11 mouse cellular contexts compared by ENCODE assay signal in genomic region chr10:75116842-75117457, GRCm38 (mm10). TPM values are rescaled to one million over a fixed set of nuclear protein-coding genes. Genes with fewer than 3 reads are reported as not detected.
DNase-seq lines count a peak whose midpoint lies in the region; ATAC-seq and TF ChIP-seq lines count a peak whose summit lies in the region.
"Had no signal": no experiment of that assay in that cellular context is flagged by ENCODE, and none has a peak within 500 bp of the region (broad histone marks: within the 10 kb centered on the region; RNA-seq: fewer than 3 reads in every experiment).

No protein-coding gene starts in this region.

- TF ChIP-seq EP300 in lung, postnatal 0 days (IDR thresholded peaks at IDR 0.05): no peak

- no peaks in the 10 kb centered on the region for H3K27me3 ChIP-seq in heart, embryonic 12.5 days (replicated peaks)
- no peaks in the 10 kb centered on the region; the same call in 1 of the 2 replicates for H3K27me3 ChIP-seq in heart, embryonic 13.5 days (replicated peaks)
- no peaks in the 10 kb centered on the region for H3K27me3 ChIP-seq in lung, postnatal 0 days (replicated peaks; ENCODE audit: insufficient read depth, low read length)
- no peaks in the 10 kb centered on the region for H3K27me3 ChIP-seq in forebrain, embryonic 12.5 days
- no peaks in the 10 kb centered on the region for H3K27me3 ChIP-seq in hindbrain, embryonic 13.5 days
- H3K27me3 ChIP-seq: megakaryocyte, embryonic 14.5 days had no signal

- peaks cover 66% of the 10 kb centered on the region for H3K4me1 ChIP-seq in heart, embryonic 12.5 days (replicated peaks)
- H3K4me1 ChIP-seq in heart, embryonic 13.5 days: peaks cover 74% of the 10 kb centered on the region
- peaks cover 2% of the 10 kb centered on the region; the same call in 1 of the 2 replicates for H3K4me1 ChIP-seq in lung, postnatal 0 days (ENCODE audit: insufficient read depth, low read depth, low read length)
- H3K4me1 ChIP-seq in forebrain, embryonic 12.5 days: peaks cover 33% of the 10 kb centered on the region
- peaks cover 61% of the 10 kb centered on the region for H3K4me1 ChIP-seq in hindbrain, embryonic 13.5 days (replicated peaks)

- no peak for TF ChIP-seq CTCF in lung, postnatal 0 days (IDR thresholded peaks at IDR 0.05)

- no peak overlapping the region for H3K4me3 ChIP-seq in heart, embryonic 12.5 days
- no peak overlapping the region for H3K4me3 ChIP-seq in heart, embryonic 13.5 days
- no peak overlapping the region for H3K4me3 ChIP-seq in lung, postnatal 0 days (ENCODE audit: low read depth, low read length)
- no peak overlapping the region for H3K4me3 ChIP-seq in forebrain, embryonic 12.5 days (replicated peaks)
- H3K4me3 ChIP-seq in hindbrain, embryonic 13.5 days: no peak overlapping the region
- H3K4me3 ChIP-seq: megakaryocyte, embryonic 14.5 days had no signal

- no peak for ATAC-seq in heart, embryonic 12.5 days (ENCODE audit: insufficient number of reproducible peaks, low FRiP score)
- no peak for ATAC-seq in heart, embryonic 13.5 days (ENCODE audit: extremely low read depth, insufficient number of reproducible peaks, low FRiP score, low TSS enrichment)
- 0 out of 2 replicates have a peak, but pooled peaks have one; percentile 18 for ATAC-seq in lung, postnatal 0 days
- no peak for ATAC-seq in forebrain, embryonic 12.5 days (ENCODE audit: low FRiP score)
- ATAC-seq in hindbrain, embryonic 13.5 days (ENCODE audit: low FRiP score): no peak

- H3K9me3 ChIP-seq in heart, embryonic 12.5 days (replicated peaks): no peaks in the 10 kb centered on the region
- H3K9me3 ChIP-seq in heart, embryonic 13.5 days: no peaks in the 10 kb centered on the region
- no peaks in the 10 kb centered on the region for H3K9me3 ChIP-seq in lung, postnatal 0 days (ENCODE audit: low read length)
- no peaks in the 10 kb centered on the region for H3K9me3 ChIP-seq in forebrain, embryonic 12.5 days
- H3K9me3 ChIP-seq in hindbrain, embryonic 13.5 days: no peaks in the 10 kb centered on the region
- H3K9me3 ChIP-seq: megakaryocyte, embryonic 14.5 days had no signal

- H3K4me2 ChIP-seq in heart, embryonic 12.5 days: no peak overlapping the region
- H3K4me2 ChIP-seq in heart, embryonic 13.5 days: peak overlapping the region; percentile 9; the same call in 1 of the 2 replicates
- no peak overlapping the region for H3K4me2 ChIP-seq in lung, postnatal 0 days (replicated peaks; ENCODE audit: low read depth, low read length)
- H3K4me2 ChIP-seq in forebrain, embryonic 12.5 days: no peak overlapping the region
- no peak overlapping the region for H3K4me2 ChIP-seq in hindbrain, embryonic 13.5 days

- H3K9ac ChIP-seq in heart, embryonic 12.5 days: no peak overlapping the region
- no peak overlapping the region for H3K9ac ChIP-seq in heart, embryonic 13.5 days
- H3K9ac ChIP-seq in lung, postnatal 0 days (replicated peaks; ENCODE audit: low read depth): no peak overlapping the region
- no peak overlapping the region for H3K9ac ChIP-seq in forebrain, embryonic 12.5 days
- no peak overlapping the region for H3K9ac ChIP-seq in hindbrain, embryonic 13.5 days

- no peaks in the 10 kb centered on the region for H3K36me3 ChIP-seq in heart, embryonic 12.5 days
- no peaks in the 10 kb centered on the region; the same call in 1 of the 2 replicates for H3K36me3 ChIP-seq in heart, embryonic 13.5 days
- H3K36me3 ChIP-seq in lung, postnatal 0 days (ENCODE audit: insufficient read depth, low read length): no peaks in the 10 kb centered on the region
- H3K36me3 ChIP-seq in forebrain, embryonic 12.5 days (replicated peaks): no peaks in the 10 kb centered on the region; the same call in 1 of the 2 replicates
- H3K36me3 ChIP-seq in hindbrain, embryonic 13.5 days: 0 out of 2 replicates have a peak, but pooled peaks cover 3% of the 10 kb centered on the region

- 48% methylated on average over 7 of the region's 7 CpGs for WGBS in heart, embryonic 12.5 days
- 34% methylated on average over 7 of the region's 7 CpGs for WGBS in heart, embryonic 13.5 days
- 48% methylated on average over 7 of the region's 7 CpGs for WGBS in lung, postnatal 0 days
- 80% methylated on average over 7 of the region's 7 CpGs for WGBS in forebrain, embryonic 12.5 days
- 88% methylated on average over 7 of the region's 7 CpGs for WGBS in hindbrain, embryonic 13.5 days

- peak; percentile 94 for DNase-seq in heart, adult 11 months
- peak; percentile 39 for DNase-seq in adipocyte (ENCODE audit: low spot score)
- DNase-seq in lung, postnatal 0 days (ENCODE audit: low spot score): peak; percentile 38
- DNase-seq in adrenal gland, postnatal 14 days: no peak
- DNase-seq: B cell, adult 2 months; kidney, adult 8-10 months had no signal

- H3K27ac ChIP-seq in heart, embryonic 12.5 days (ENCODE audit: poor library complexity, severe bottlenecking): no peak overlapping the region
- H3K27ac ChIP-seq in heart, embryonic 13.5 days (replicated peaks): peak overlapping the region; percentile 68
- peak overlapping the region; percentile 44; the same call in 1 of the 2 replicates for H3K27ac ChIP-seq in lung, postnatal 0 days (ENCODE audit: low read length)
- H3K27ac ChIP-seq in forebrain, embryonic 12.5 days: no peak overlapping the region
- H3K27ac ChIP-seq in hindbrain, embryonic 13.5 days: no peak overlapping the region

RNA-seq across cellular contexts. Expression of gene Bcr, which starts 56.6 kb away (rescaled TPM):
- polyA plus RNA-seq in heart, embryonic 12.5 days (2016; fragmentation: Nextera tagmentation; extraction: Ambion mirVana): 21.9 and 23.7 TPM in 2 replicates
- polyA plus RNA-seq in heart, embryonic 13.5 days (2015; fragmentation: Nextera tagmentation; extraction: Ambion mirVana): 14.3 and 15.4 TPM in 2 replicates
- 16.5 and 20.2 TPM in 2 replicates for polyA plus RNA-seq in lung, postnatal 0 days (2015; fragmentation: Nextera tagmentation; extraction: Ambion mirVana)
- 11.5 TPM in 2 replicates for polyA plus RNA-seq in forebrain, embryonic 12.5 days (2016; fragmentation: Nextera tagmentation; extraction: Ambion mirVana)
- 15.1 and 15.8 TPM in 2 replicates for polyA plus RNA-seq in hindbrain, embryonic 13.5 days (2015; fragmentation: Nextera tagmentation; extraction: Ambion mirVana)
- total RNA-seq in adrenal gland, postnatal 14 days (2021): 26.3 and 27.1 TPM in 2 replicates

Comparison
In these comparisons a context has a peak if more than half of its experiments do, and no peak if none do; other contexts are left out.
1. H3K27ac ChIP-seq: peak in heart, embryonic 13.5 days (single experiment) and lung, postnatal 0 days (single experiment); none in heart, embryonic 12.5 days (single experiment), forebrain, embryonic 12.5 days (single experiment) and hindbrain, embryonic 13.5 days (single experiment).